Mouse (Mus musculus): ENCODE measurements around the gene Pde9a.

Gene Pde9a

DNA sequence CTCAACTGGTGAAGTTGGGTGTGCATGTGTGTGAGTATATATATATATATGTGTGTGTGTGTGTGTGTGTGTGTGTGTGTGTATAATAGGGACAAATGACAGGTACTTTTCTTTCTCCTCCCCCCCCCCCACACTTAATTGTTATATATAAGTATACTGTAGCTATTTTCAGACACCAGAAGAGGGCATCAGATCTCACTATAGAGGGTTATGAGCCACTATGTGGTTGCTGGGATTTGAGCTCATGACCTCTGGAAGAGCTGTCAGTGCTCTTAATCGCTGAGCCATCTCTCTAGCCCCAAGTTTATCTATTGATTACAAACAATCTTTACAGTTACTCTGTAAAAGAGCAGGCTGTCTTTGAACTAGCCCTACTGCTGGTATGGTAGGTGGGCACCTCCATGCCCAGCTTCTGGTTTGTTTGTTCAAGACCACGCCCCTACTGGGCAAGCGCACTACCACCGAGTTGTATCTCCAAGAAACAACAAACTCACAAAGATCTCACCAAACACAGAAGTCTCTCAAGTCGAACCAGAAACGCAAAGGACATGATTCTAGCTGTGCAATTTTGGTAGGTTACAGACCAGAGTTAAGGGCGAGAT is 133.4 kb downstream of the Pde9a start:
- no peak for DNase-seq

DNA sequence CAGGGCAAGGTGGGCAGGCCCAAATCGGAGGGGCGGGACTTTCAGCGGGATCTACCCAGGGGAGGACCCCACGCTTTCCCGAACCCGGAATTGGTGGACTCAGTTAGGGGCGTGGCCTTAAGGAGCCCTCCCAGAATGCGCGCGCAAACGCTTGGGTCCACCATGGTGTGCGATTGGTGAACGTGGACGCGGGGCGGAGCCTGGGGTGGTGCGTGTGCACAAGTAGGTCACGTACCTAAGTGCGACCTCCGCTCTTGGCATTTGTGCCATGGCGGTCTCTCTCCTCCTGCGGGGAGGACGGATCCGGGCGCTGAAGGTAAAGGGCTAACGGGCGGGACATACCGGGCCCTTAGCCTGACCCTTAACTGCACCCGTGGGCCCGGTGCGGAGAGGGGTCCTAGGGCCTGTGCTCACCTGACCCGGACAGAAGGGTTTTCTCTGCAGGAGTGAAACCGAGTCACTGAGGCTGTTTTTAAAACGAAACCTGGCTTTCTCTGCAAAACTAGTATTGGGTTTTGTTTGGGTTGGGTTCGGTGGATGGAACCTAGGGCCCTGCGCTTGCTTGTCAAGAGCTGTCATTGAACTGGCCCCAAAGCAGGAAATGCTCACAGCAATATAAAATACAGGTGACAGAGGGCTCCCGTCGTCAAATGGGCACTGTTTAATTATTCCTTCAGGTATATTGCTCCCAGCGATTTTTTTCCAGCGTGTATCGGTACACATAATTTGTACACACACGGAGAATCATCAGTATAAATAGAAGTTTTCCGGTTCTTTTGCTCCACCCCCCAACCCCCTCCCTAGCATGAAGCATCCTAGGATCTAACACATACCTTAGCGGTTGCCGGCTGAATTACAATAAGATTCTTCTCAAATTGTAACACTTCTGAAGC is 134.2 kb downstream of the Pde9a start, which contains the start of the genes Wdr4 and Ndufv3:
TSS of gene Wdr4 (minus strand) at position 35 of the 893 bp plus-strand sequence.
TSS of gene Ndufv3 (plus strand) at position 170 of the 893 bp plus-strand sequence.
- peak; percentile 99 to 100 for DNase-seq

DNA sequence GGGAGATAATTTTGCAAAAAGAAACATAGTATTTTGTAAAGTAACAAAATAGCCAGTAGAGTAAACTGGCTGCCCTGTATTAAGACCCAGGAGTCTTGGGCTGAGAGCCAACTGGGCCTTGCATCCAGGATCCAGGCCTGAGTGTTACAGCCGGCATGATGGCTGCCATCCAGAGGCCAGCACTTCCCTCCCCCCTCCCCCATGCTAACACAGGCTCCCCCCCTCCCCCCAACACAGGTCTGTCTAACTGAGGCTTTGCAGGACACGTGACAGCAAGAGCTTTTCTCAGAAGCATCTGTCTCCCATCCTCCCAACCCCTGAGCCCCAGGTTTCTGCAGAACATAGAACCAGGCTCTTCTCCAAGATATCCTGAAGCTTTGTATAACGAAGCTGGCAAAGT is 134.9 kb downstream of the Pde9a start:
- no peak for DNase-seq

DNA sequence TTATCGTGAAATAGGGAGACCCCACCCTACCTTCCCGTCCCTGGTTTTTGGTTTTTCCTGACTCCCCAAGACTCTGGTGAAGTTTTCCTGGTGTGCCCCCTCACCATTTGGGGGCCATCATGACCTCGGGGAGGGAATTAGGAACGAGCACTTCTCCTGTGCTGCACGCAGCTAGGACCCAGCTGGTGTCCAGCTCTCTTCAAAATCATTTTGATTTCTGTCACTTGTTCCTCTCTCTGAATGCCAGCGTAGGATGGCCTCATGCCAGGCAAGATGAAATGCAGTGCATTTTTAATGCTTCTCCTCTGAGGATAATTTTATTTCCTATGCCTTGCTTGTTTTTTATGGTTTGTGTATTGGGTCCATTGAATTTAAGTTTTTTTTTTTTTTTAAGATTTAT is 135.9 kb downstream of the Pde9a start:
- DNase-seq, result no peak

DNA sequence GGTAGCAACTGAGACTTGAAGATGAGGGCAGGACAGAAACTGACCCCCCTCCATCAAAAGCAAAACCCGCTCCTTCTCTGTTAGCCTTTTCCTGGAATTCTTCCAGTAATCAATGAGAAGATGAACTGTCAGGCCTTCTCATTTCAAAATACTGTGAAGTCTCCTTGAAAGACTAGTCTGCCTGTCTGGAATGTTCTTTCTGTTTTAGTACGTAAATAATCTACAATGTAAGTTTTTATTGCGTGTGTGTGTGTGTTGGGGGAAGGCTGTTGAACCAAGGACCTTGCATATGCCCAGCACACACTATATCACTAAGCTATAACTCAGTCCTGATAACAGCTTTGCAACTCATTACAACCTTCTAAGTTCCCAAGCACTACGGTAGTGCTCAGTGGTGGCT is 139.1 kb downstream of the Pde9a start:
- no peak for DNase-seq

DNA sequence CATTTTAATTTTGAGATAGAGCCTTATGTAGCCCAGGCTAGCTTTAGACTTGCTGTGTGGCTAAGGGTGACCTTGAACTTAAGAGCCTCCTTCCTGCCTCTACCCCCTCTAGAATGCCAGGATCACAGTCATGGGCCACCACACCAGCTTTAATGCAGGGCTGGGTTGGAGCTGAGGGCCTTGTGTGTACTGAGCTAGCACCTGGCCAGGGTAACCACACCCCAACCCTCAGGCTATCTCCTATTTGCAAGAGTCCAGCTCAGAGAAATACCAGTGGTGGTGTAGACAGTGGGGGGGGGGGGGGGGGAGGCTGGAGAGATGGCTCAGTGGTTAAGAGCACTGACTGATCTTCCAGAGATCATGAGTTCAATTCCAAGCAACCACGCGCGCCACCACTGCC is 139.8 kb downstream of the Pde9a start:
- DNase-seq, result no peak

All from thymus, postnatal 36 days (tissue).